Mouse (Mus musculus): ENCODE data around the gene Donson. TPM values are rescaled to one million over a fixed set of nuclear protein-coding genes. Genes with fewer than 3 reads are reported as not detected.
"Not testable (repeated sequence)": the region's sequence is repeated elsewhere in the genome, so short reads cannot be mapped to it uniquely, and the experiment has no call there.

The Donson gene
- polyA plus RNA-seq, 1 experiment from 2014 or later = 20.5 TPM

- H3K4me2 ChIP-seq = peak overlapping the region; percentile 57
- H3K4me3 ChIP-seq (replicated peaks) = peak overlapping the region; percentile 27
- no peak overlapping the region for H3K27ac ChIP-seq
- WGBS = 56% methylated on average over 3 of the region's 3 CpGs
- H3K9me3 ChIP-seq = no peaks in the 10 kb centered on the region
- peaks cover 12% of the 10 kb centered on the region for H3K36me3 ChIP-seq
- ATAC-seq (ENCODE audit: insufficient read depth, low FRiP score, low read depth) = no peak
- no peaks in the 10 kb centered on the region for H3K27me3 ChIP-seq (replicated peaks)
- no peak overlapping the region; the same call in 1 of the 2 replicates for H3K9ac ChIP-seq
- peaks cover 9% of the 10 kb centered on the region for H3K4me1 ChIP-seq
Measured at GRCm38 (mm10) chr16:91649246-91649645, 39.3 kb downstream of the Donson start.

DNA sequence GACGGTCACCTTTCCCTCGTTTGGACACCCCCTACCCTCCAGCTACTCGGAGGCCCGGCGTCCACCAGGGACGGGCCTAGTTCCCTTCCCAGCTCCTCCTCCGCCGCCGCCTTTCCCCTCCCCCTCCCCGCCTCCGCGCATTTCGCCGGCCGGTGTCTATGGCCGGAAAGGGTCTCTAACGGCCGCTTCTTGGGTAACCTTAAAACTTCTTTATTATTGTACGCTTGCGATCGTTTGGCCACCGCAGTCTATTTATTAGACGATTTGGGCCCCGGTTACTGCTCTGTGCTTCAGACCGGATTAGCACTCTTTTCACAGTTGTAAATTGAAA lies 40.4 kb downstream of the Donson start:
- peak; percentile 62 for ATAC-seq (ENCODE audit: insufficient read depth, low FRiP score, low read depth)
- no peaks in the 10 kb centered on the region for H3K27me3 ChIP-seq (replicated peaks)
- H3K4me1 ChIP-seq = peaks cover 9% of the 10 kb centered on the region
- peak overlapping the region; percentile 56 for H3K4me2 ChIP-seq
- H3K9me3 ChIP-seq = no peaks in the 10 kb centered on the region
- H3K4me3 ChIP-seq (replicated peaks) = peak overlapping the region; percentile 76
- peak overlapping the region; percentile 99 for H3K27ac ChIP-seq
- H3K9ac ChIP-seq = peak overlapping the region; percentile 80
- under 1% methylated on average over 25 of the region's 25 CpGs for WGBS
- peaks cover 7% of the 10 kb centered on the region for H3K36me3 ChIP-seq

DNA sequence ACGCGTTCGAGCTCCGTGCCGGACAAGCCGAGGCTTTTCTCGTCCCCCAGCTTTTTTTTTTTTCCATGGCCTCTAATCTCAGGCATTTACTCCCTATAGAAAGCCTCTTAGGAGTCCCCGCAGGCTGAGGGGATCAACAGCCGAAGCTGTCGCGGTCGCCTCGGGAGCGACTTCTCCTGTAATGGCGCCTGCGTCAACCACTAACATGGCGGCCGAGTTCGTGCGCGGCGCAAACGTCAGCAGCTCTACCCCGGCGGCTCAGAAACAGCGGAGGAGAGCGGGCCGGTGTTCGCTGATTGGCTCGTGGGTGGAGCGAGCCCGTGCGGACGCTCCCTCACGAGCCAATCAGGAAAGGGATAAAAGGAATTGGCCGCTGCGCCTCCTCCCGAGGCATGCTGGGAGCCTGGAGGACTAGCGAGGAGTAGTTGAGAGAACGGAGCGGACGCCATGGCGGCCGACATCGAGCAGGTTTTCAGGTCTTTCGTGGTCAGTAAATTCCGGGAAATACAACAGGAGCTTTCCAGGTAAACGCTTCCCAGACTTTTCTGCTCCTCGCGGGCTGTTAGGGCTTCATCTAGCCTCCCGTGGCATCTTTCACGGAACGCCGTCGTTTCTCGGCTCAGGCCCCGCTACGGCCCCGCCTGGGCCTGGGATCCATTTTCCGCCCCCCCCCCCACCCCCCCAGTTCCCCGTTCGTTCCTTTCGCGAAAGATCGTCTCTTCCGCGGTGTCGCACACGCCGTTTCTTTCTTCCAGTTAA lies 40.9 kb downstream of the Donson start, which contains the start of gene Son:
Gene Son, plus strand, starts transcription at position 46 of the 759 bp plus-strand sequence.
- Histone ChIP-seq H3K36me3 (peaks cover 7% of the 10 kb centered on the region), H3K9ac (peak within 1 kb of the TSS; percentile 89), H3K4me1 (peaks cover 9% of the 10 kb centered on the region), H3K4me3 (replicated peaks) (peak within 1 kb of the TSS; percentile 76), H3K9me3 (no peaks in the 10 kb centered on the region), H3K27me3 (replicated peaks) (no peaks in the 10 kb centered on the region), H3K27ac (peak within 1 kb of the TSS; percentile 99), H3K4me2 (peak within 1 kb of the TSS; percentile 97)
- WGBS = under 1% methylated on average over 67 of the region's 70 CpGs
- peak; percentile 95 for ATAC-seq (ENCODE audit: insufficient read depth, low FRiP score, low read depth)

- Histone ChIP-seq H3K9ac (peak within 1 kb of the TSS; percentile 89), H3K36me3 (peaks cover 7% of the 10 kb centered on the region; the same call in 1 of the 2 replicates), H3K4me2 (peak within 1 kb of the TSS; percentile 97), H3K27me3 (replicated peaks) (no peaks in the 10 kb centered on the region), H3K4me1 (peaks cover 3% of the 10 kb centered on the region; the same call in 1 of the 2 replicates), H3K4me3 (replicated peaks) (peak within 1 kb of the TSS; percentile 76), H3K27ac (peak within 1 kb of the TSS; percentile 99), H3K9me3 (no peaks in the 10 kb centered on the region)
- under 1% methylated on average over 59 of the region's 59 CpGs for WGBS
- peak; percentile 93 for ATAC-seq (ENCODE audit: insufficient read depth, low FRiP score, low read depth)
Measured at GRCm38 (mm10) chr16:91646681-91647419, 41.7 kb downstream of the Donson start, which contains the start of gene Gart. Gene Gart (minus strand): TSS chr16:91646952.

DNA sequence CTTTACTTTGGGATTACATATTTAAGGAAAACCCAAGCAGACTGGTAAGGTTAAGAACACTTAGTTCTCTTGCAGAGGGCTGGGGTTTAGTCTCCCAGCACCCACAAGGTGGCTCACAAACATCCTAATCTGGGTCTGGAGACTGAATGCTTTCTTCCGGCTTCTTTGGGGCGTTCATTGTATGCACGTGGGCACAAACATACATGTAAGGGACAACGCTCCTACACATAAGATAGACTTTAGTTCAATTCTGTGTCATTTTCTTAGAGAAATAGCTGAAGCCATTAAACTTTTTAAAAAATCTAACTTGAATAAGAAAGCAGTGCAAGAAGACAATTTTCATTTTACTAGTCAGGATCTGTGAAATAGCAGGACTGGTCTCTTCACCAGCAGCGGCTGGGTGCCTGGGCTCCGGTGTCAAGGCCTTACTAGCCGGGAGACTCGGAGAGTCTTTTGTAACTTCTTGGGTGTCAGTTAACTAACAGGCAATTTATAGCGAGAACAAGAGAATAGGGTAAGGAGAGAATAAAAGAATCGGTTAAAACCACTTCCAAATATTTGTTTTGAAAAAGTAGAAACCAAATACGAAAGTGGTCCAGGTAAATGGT lies 42.5 kb downstream of the Donson start:
- 1% methylated on average over 11 of the region's 11 CpGs for WGBS
- no peak for ATAC-seq (ENCODE audit: insufficient read depth, low FRiP score, low read depth)

GRCm38 (mm10) chr16:91645420-91645819 lies 43.1 kb downstream of the Donson start:
- not testable (repeated sequence) for H3K9me3 ChIP-seq; H3K9ac ChIP-seq; H3K4me3 ChIP-seq (replicated peaks); H3K4me2 ChIP-seq; H3K27me3 ChIP-seq (replicated peaks); H3K27ac ChIP-seq; H3K4me1 ChIP-seq; ATAC-seq (ENCODE audit: insufficient read depth, low FRiP score, low read depth)
- peaks cover 14% of the 10 kb centered on the region for H3K36me3 ChIP-seq
- 64% methylated on average over 1 of the region's 2 CpGs for WGBS

More for the DNA sequence above, 42.5 kb downstream of the Donson start:
- H3K27ac ChIP-seq = peak overlapping the region; percentile 99; the same call in 1 of the 2 replicates
- H3K9ac ChIP-seq = peak overlapping the region; percentile 69; the same call in 1 of the 2 replicates
- H3K4me3 ChIP-seq (replicated peaks) = peak overlapping the region; percentile 76
- H3K27me3 ChIP-seq (replicated peaks) = no peaks in the 10 kb centered on the region
- H3K9me3 ChIP-seq = no peaks in the 10 kb centered on the region
- peaks cover 11% of the 10 kb centered on the region for H3K36me3 ChIP-seq
- H3K4me1 ChIP-seq = peaks cover 3% of the 10 kb centered on the region; the same call in 1 of the 2 replicates
- H3K4me2 ChIP-seq = peak overlapping the region; percentile 97

GRCm38 (mm10) chr16:91644901-91645300 lies 43.7 kb downstream of the Donson start:
- peaks cover 18% of the 10 kb centered on the region for H3K36me3 ChIP-seq
- no peak overlapping the region for H3K27ac ChIP-seq
- no peaks in the 10 kb centered on the region for H3K27me3 ChIP-seq (replicated peaks)
- 82% methylated on average over 2 of the region's 2 CpGs for WGBS
- ATAC-seq (ENCODE audit: insufficient read depth, low FRiP score, low read depth) = no peak
- no peaks in the 10 kb centered on the region for H3K9me3 ChIP-seq
- no peak overlapping the region for H3K4me3 ChIP-seq (replicated peaks)
- no peak overlapping the region for H3K4me2 ChIP-seq
- H3K9ac ChIP-seq = no peak overlapping the region
- H3K4me1 ChIP-seq = peaks cover 3% of the 10 kb centered on the region; the same call in 1 of the 2 replicates

GRCm38 (mm10) chr16:91640171-91640570 lies 48.4 kb downstream of the Donson start:
- WGBS = 93% methylated on average over 8 of the region's 8 CpGs
- no peaks in the 10 kb centered on the region for H3K27me3 ChIP-seq (replicated peaks)

DNA sequence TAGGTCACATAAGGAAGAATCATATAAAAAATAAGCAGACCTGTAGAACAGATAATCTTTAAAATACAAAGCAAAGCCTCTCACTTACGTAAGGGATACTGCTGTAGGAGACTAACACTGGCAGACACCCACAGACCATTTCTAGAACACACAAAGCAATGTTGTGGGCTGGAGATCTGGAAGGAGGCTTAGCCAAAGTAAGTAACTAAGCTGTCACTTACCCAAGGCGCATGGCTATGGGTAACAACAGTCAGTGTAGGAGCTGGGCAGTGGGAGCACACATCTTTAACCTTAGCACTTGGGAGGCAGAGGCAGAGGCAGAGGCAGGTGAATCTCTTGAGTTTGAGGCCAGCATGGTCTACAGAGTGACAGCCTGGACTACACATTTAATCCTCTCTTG lies 48.9 kb downstream of the Donson start:
- Histone ChIP-seq H3K4me2 (no peak overlapping the region), H3K4me3 (replicated peaks) (no peak overlapping the region), H3K9ac (no peak overlapping the region), H3K27ac (no peak overlapping the region), H3K36me3 (peaks cover 59% of the 10 kb centered on the region), H3K27me3 (replicated peaks) (no peaks in the 10 kb centered on the region), H3K4me1 (no peaks in the 10 kb centered on the region), H3K9me3 (no peaks in the 10 kb centered on the region)
- no peak for ATAC-seq (ENCODE audit: insufficient read depth, low FRiP score, low read depth)
- 92% methylated on average over 2 of the region's 2 CpGs for WGBS

More at GRCm38 (mm10) chr16:91640171-91640570, 48.4 kb downstream of the Donson start:
- Histone ChIP-seq H3K9ac (no peak overlapping the region), H3K4me1 (no peaks in the 10 kb centered on the region), H3K36me3 (peaks cover 55% of the 10 kb centered on the region), H3K4me2 (no peak overlapping the region), H3K27ac (no peak overlapping the region), H3K9me3 (no peaks in the 10 kb centered on the region), H3K4me3 (replicated peaks) (no peak overlapping the region)
- no peak for ATAC-seq (ENCODE audit: insufficient read depth, low FRiP score, low read depth)

GRCm38 (mm10) chr16:91639161-91639560 lies 49.4 kb downstream of the Donson start:
- Histone ChIP-seq H3K9me3 (no peaks in the 10 kb centered on the region), H3K27me3 (replicated peaks) (no peaks in the 10 kb centered on the region), H3K36me3 (peaks cover 59% of the 10 kb centered on the region), H3K4me1 (no peaks in the 10 kb centered on the region), H3K9ac (no peak overlapping the region), H3K4me3 (replicated peaks) (no peak overlapping the region), H3K4me2 (no peak overlapping the region), H3K27ac (no peak overlapping the region)
- no peak for ATAC-seq (ENCODE audit: insufficient read depth, low FRiP score, low read depth)
- 89% methylated on average over 5 of the region's 5 CpGs for WGBS

DNA sequence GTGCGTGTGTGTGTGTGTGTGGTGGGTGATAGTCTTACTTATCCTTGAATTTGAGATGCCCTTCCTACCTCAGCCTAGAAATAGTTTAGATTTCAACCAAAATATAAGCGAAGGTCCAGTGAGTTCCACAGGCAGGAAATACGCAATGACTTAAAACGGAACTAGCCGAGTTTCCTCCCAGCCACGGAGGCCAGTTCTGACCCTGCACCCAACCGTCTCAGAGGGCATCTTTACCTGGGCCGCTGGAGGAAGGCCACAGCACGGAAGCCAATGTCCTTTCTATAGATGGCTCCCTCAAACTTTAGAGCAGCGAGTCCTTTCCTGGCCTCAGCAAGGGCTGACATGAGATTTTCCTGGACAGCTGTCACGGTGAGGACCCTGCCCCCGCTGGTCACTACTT lies 54.9 kb downstream of the Donson start:
- Histone ChIP-seq H3K4me3 (replicated peaks) (no peak overlapping the region), H3K27me3 (replicated peaks) (no peaks in the 10 kb centered on the region), H3K9ac (no peak overlapping the region), H3K36me3 (peaks cover 54% of the 10 kb centered on the region), H3K9me3 (no peaks in the 10 kb centered on the region), H3K4me1 (no peaks in the 10 kb centered on the region), H3K4me2 (no peak overlapping the region), H3K27ac (no peak overlapping the region)
- WGBS = 84% methylated on average over 12 of the region's 12 CpGs
- no peak for ATAC-seq (ENCODE audit: insufficient read depth, low FRiP score, low read depth)
